Mouse (Mus musculus) limb, embryonic 10.5 days (tissue): ENCODE results near the gene Lig3. TPM values are rescaled to one million over a fixed set of nuclear protein-coding genes. Genes with fewer than 3 reads are reported as not detected.
A peak's percentile ranks its signal among the peaks of the same experiment; 100 is the strongest.

Experiments
- DNase-seq: peaks from one replicate; pipeline ENCODE4 v3.0.0-alpha.2; 2017; ENCODE audit warnings: low spot score
- H3K27ac ChIP-seq: fragments of 300-500 bp; sonication (generic); 2 replicates; pipeline ENCODE4 v1.5.1; 2016; ENCODE audit warnings: mild to moderate bottlenecking
- H3K27me3 ChIP-seq: fragments of 300-500 bp; sonication (generic); 2 replicates; pipeline ENCODE4 v1.6.1; 2016; ENCODE audit warnings: low read depth, mild to moderate bottlenecking; ENCODE audit not compliant: poor library complexity, severe bottlenecking
- H3K36me3 ChIP-seq: fragments of 300-500 bp; sonication (generic); 2 replicates; pipeline ENCODE4 v1.6.1; 2016; ENCODE audit warnings: mild to moderate bottlenecking, moderate library complexity
- H3K4me1 ChIP-seq: fragments of 300-500 bp; sonication (generic); 2 replicates; pipeline ENCODE4 v1.6.1; 2016
- H3K4me3 ChIP-seq: fragments of 300-500 bp; sonication (generic); 2 replicates; pipeline ENCODE4 v1.5.1; 2016; ENCODE audit warnings: mild to moderate bottlenecking, moderate library complexity
- H3K9me3 ChIP-seq: fragments of 300-500 bp; sonication (generic); replicated peaks from 2 replicates; pipeline ENCODE4 v1.6.1; 2016; ENCODE audit warnings: mild to moderate bottlenecking
- WGBS: fragments of 180-500 bp; shearing (Covaris S2); methylation state at CpG from one replicate; pipeline ENCODE4 v1.1.7; 2016; 5-methylcytosine and 5-hydroxymethylcytosine counted together
- polyA plus RNA-seq: library from polyadenylated mRNA; unstranded; fragments of >200 nt; fragmentation: Nextera tagmentation; extraction: Ambion mirVana; gene quantifications from 2 replicates; pipeline ENCODE4 v1.2.1, GENCODE M21; 2016

The Lig3 gene
- polyA plus RNA-seq, 1 experiment from 2014 or later = 47.1 TPM

DNA sequence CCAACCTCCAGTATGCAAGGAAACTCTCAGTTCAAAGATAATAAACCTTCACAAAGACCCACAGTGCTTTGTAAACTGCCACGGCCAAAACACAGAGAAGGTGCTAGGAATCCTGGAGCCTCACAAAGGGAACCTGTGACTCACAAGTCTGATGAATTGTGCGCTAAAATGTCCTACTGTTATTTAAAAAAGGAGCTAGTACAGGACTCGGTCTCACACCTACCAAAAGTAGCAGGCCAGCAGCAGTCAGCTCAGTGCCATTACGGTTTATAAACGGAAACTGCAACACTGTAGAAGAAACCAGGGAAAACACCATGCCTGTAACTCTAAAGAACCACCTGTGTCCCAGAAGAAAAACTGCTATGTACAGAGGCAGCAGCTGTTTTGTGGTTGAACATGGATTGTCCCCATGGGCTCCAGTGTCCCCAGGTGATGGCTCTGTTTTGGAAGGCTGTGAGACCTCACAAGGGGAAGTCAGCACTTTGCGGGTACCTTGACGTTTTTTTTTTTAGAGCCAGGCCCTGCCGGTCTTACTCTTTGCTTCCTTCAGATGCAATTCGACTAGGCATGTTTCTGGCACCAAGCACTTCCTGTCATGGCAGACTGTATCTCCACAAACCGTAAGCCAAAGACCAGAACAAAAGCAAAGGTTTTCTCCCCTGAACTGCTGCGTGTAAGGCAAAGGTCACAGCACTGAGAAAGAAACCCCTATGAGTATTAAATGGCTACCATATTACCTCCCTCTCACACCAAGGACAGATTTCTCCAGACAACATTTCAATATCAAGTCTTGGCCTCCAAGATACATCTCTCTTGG, 54.9 kb downstream of the Lig3 start:
- no peaks in the 10 kb centered on the region for H3K36me3 ChIP-seq
- no peak overlapping the region for H3K4me3 ChIP-seq
- peaks cover 49% of the 10 kb centered on the region for H3K4me1 ChIP-seq
- no peak for DNase-seq
- 71% methylated on average over 11 of the region's 11 CpGs for WGBS
- no peaks in the 10 kb centered on the region for H3K27me3 ChIP-seq
- peak overlapping the region; percentile 46; the same call in 1 of the 2 replicates for H3K27ac ChIP-seq
- no peaks in the 10 kb centered on the region for H3K9me3 ChIP-seq

DNA sequence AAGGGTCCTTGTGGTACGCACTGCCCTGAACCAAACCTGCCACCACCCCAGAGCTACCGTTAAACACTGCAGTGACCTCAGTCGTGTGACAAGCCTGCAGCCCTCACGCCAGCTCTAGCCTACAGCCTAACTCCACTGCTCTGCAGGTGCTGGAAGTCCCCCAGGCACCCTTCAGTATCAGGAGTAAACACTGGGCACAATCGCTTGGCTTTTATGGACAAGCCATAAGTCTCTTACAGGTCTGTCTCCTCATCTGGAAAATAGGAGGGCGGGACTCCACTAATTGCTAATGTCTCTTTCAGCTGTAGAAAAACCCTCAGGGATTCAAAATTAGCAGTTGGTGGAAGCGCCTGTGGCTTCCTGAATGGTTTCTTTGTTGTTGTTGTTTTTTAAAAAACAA, 56.3 kb downstream of the Lig3 start:
- WGBS = 58% methylated on average over 7 of the region's 7 CpGs
- DNase-seq = no peak
- H3K27ac ChIP-seq = no peak overlapping the region

GRCm38 (mm10) chr11:82837848-82838247, 56.9 kb downstream of the Lig3 start:
- Histone ChIP-seq H3K27ac (peak overlapping the region; percentile 40; the same call in 1 of the 2 replicates), H3K9me3 (no peaks in the 10 kb centered on the region), H3K4me3 (no peak overlapping the region), H3K36me3 (no peaks in the 10 kb centered on the region), H3K27me3 (no peaks in the 10 kb centered on the region), H3K4me1 (peaks cover 37% of the 10 kb centered on the region)
- no peak for DNase-seq
- WGBS = 72% methylated on average over 7 of the region's 7 CpGs

More for the DNA sequence above, 56.3 kb downstream of the Lig3 start:
- Histone ChIP-seq H3K9me3 (no peaks in the 10 kb centered on the region), H3K4me1 (peaks cover 37% of the 10 kb centered on the region), H3K4me3 (no peak overlapping the region), H3K36me3 (no peaks in the 10 kb centered on the region), H3K27me3 (no peaks in the 10 kb centered on the region)

- 65% methylated on average over 5 of the region's 5 CpGs for WGBS
- no peaks in the 10 kb centered on the region for H3K9me3 ChIP-seq
- H3K4me1 ChIP-seq = peaks cover 37% of the 10 kb centered on the region
- H3K36me3 ChIP-seq = no peaks in the 10 kb centered on the region
- no peaks in the 10 kb centered on the region for H3K27me3 ChIP-seq
- H3K27ac ChIP-seq = no peak overlapping the region
- no peak overlapping the region for H3K4me3 ChIP-seq
- no peak for DNase-seq
Measured at GRCm38 (mm10) chr11:82838511-82838910, 57.6 kb downstream of the Lig3 start.

GRCm38 (mm10) chr11:82844771-82845414, 64.0 kb downstream of the Lig3 start:
- WGBS = 71% methylated on average over 11 of the region's 11 CpGs
- Histone ChIP-seq H3K4me3 (no peak overlapping the region), H3K9me3 (no peaks in the 10 kb centered on the region), H3K27ac (no peak overlapping the region), H3K36me3 (no peaks in the 10 kb centered on the region), H3K4me1 (peaks cover 19% of the 10 kb centered on the region), H3K27me3 (peaks cover 11% of the 10 kb centered on the region; the same call in 1 of the 2 replicates)
- DNase-seq = no peak

DNA sequence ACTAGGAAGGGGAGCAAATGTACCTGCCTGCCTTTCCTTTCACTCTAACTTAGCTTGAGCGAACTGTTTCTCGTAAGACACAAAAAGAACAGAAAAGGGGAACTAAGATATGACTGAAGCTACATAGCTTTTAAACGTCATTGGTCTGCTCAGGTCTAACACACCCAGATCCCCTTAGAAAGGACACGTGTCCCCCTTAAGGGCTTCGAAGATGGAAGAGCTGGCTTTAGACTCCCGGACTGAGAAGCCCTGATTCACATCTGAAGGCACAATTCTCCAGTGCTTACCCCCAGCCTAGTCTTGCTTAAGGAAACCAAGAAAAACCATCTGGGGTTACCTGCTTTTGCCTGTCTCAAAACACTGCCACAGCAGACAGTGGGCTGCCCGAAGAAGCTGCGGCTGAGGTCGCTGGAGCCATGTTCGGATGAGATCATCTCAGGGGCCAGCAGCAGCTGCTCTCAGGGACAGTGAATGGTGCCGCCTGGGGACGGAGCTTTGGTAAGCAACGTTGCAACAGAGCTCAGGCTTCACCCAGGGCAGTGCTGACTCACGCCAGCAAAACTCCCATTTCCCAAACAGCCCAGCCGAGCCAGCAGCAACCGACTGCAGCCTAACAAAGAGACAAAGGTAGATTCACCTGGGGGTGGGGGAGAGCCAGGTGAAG, 64.6 kb downstream of the Lig3 start:
- H3K4me1 ChIP-seq = peaks cover 26% of the 10 kb centered on the region
- H3K27me3 ChIP-seq = peaks cover 11% of the 10 kb centered on the region; the same call in 1 of the 2 replicates
- H3K4me3 ChIP-seq = 0 out of 2 replicates have a peak overlapping the region, but pooled peaks have one; percentile 13
- no peaks in the 10 kb centered on the region for H3K9me3 ChIP-seq
- peak overlapping the region; percentile 64 for H3K27ac ChIP-seq
- no peaks in the 10 kb centered on the region for H3K36me3 ChIP-seq
- 35% methylated on average over 16 of the region's 16 CpGs for WGBS
- peak; percentile 38 for DNase-seq

DNA sequence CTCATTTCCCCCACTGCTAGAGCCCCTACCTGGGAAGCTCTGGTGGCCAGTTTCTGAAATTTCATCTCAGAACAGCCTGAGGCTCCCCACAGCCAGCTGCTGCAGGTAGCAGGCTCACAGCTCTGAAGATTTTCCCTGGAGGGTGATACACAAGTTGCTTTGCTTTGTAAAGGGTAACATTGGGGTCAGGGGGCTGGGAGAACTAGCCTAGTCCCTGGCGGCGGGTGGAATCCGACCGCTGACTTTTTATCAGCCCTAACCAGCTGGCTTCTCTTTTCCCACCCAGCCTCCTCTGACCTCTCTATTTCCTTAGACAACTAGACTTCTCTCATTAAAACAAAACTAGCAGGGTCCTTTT, 65.2 kb downstream of the Lig3 start:
- H3K4me3 ChIP-seq = 0 out of 2 replicates have a peak overlapping the region, but pooled peaks have one; percentile 13
- no peak for DNase-seq
- 23% methylated on average over 4 of the region's 4 CpGs for WGBS

GRCm38 (mm10) chr11:82846938-82847337, 66.0 kb downstream of the Lig3 start:
- WGBS = 81% methylated on average over 3 of the region's 3 CpGs
- Histone ChIP-seq H3K27me3 (peaks cover 11% of the 10 kb centered on the region; the same call in 1 of the 2 replicates), H3K4me1 (peaks cover 31% of the 10 kb centered on the region), H3K27ac (no peak overlapping the region), H3K4me3 (no peak overlapping the region), H3K36me3 (no peaks in the 10 kb centered on the region), H3K9me3 (no peaks in the 10 kb centered on the region)
- no peak for DNase-seq

More for the DNA sequence above, 65.2 kb downstream of the Lig3 start:
- peak overlapping the region; percentile 64 for H3K27ac ChIP-seq
- peaks cover 11% of the 10 kb centered on the region; the same call in 1 of the 2 replicates for H3K27me3 ChIP-seq
- peaks cover 31% of the 10 kb centered on the region for H3K4me1 ChIP-seq
- H3K36me3 ChIP-seq = no peaks in the 10 kb centered on the region
- H3K9me3 ChIP-seq = no peaks in the 10 kb centered on the region

- Histone ChIP-seq H3K9me3 (no peaks in the 10 kb centered on the region), H3K4me1 (peaks cover 31% of the 10 kb centered on the region), H3K36me3 (no peaks in the 10 kb centered on the region), H3K27ac (no peak overlapping the region), H3K27me3 (peaks cover 11% of the 10 kb centered on the region; the same call in 1 of the 2 replicates), H3K4me3 (no peak overlapping the region)
- WGBS = 55% methylated on average over 6 of the region's 6 CpGs
- no peak for DNase-seq
Measured at GRCm38 (mm10) chr11:82847571-82848000, 66.7 kb downstream of the Lig3 start.

GRCm38 (mm10) chr11:82850259-82850658, 69.4 kb downstream of the Lig3 start:
- WGBS = 68% methylated on average over 5 of the region's 5 CpGs
- H3K36me3 ChIP-seq = no peaks in the 10 kb centered on the region
- 0 out of 2 replicates have a peak, but pooled peaks cover 6% of the 10 kb centered on the region for H3K27me3 ChIP-seq
- no peak for DNase-seq
- H3K9me3 ChIP-seq = no peaks in the 10 kb centered on the region
- no peak overlapping the region for H3K4me3 ChIP-seq
- H3K4me1 ChIP-seq = peaks cover 28% of the 10 kb centered on the region
- no peak overlapping the region for H3K27ac ChIP-seq

DNA sequence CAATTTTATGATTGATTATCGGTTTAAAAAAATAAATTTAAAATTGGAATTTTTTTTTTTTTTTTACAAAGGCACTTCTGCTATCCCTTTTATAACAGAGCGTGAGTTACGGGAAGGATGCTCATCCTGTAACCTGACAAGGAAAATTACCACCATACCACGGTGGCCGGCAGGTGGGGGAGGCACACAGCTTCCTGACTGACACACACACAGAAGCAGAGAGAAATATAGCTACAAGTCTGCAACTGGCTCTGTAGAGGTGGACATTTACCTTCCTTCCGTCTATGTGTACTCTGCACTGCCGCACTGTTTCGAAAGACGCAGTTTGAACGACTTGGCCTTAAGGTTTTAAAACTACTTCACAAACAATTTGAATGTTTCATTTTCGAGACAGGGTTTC, 71.2 kb downstream of the Lig3 start:
- WGBS = 87% methylated on average over 11 of the region's 11 CpGs
- Histone ChIP-seq H3K36me3 (no peaks in the 10 kb centered on the region), H3K4me3 (no peak overlapping the region), H3K27ac (no peak overlapping the region), H3K9me3 (no peaks in the 10 kb centered on the region), H3K27me3 (no peaks in the 10 kb centered on the region), H3K4me1 (peaks cover 20% of the 10 kb centered on the region)
- DNase-seq = no peak

DNA sequence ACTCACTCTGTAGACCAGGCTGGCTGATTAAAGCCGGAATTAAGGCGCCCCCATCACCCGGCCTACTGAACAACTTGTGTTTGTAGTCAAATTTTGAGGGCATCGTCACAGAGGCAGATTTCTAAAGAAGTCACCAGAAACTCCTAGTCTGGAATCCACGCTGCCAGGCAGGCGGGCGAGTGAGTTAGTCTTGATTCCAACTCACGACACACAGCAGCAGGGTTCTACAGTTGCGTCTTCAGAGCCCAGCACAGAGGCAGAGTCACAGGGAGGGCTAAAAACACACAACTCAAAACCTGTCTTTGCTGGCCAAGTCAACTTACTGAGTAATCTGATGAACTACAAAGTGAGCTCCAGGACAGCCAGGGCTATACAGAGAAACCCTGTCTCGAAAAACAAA, 71.6 kb downstream of the Lig3 start:
- 87% methylated on average over 10 of the region's 10 CpGs for WGBS
- no peaks in the 10 kb centered on the region for H3K36me3 ChIP-seq
- H3K4me1 ChIP-seq = peaks cover 15% of the 10 kb centered on the region
- no peak overlapping the region for H3K4me3 ChIP-seq
- no peaks in the 10 kb centered on the region for H3K27me3 ChIP-seq
- H3K27ac ChIP-seq = no peak overlapping the region
- no peaks in the 10 kb centered on the region for H3K9me3 ChIP-seq
- no peak for DNase-seq

GRCm38 (mm10) chr11:82852958-82853357, 72.0 kb downstream of the Lig3 start:
- WGBS = 89% methylated on average over 7 of the region's 7 CpGs
- peaks cover 15% of the 10 kb centered on the region for H3K4me1 ChIP-seq
- no peak overlapping the region for H3K4me3 ChIP-seq
- H3K36me3 ChIP-seq = no peaks in the 10 kb centered on the region
- H3K27me3 ChIP-seq = no peaks in the 10 kb centered on the region
- no peak overlapping the region for H3K27ac ChIP-seq
- no peaks in the 10 kb centered on the region for H3K9me3 ChIP-seq
- no peak for DNase-seq
